Mouse (Mus musculus) intestine, embryonic 14.5 days (tissue): ENCODE data around the gene Kcnq1. TPM values are rescaled to one million over a fixed set of nuclear protein-coding genes. Genes with fewer than 3 reads are reported as not detected.

Source experiments
- ATAC-seq: fragments of 200-750 bp; cut with Nextera tagmentation; replicated peaks from 2 replicates; pipeline ENCODE4 v1.8.0; 2017; ENCODE audit warnings: low read depth, moderate number of reproducible peaks, moderate TSS enrichment, moderate library complexity; ENCODE audit not compliant: low FRiP score, low TSS enrichment
- DNase-seq: peaks from one replicate; pipeline ENCODE4 v3.0.0-alpha.2; 2018; ENCODE audit warnings: low spot score
- H3K27ac ChIP-seq: fragments of 300-500 bp; sonication (generic); 2 replicates; pipeline ENCODE4 v1.5.1; 2014; ENCODE audit warnings: low read depth, mild to moderate bottlenecking, control low read depth
- H3K27me3 ChIP-seq: fragments of 300-500 bp; sonication (generic); replicated peaks from 2 replicates; pipeline ENCODE4 v1.6.1; 2014; ENCODE audit warnings: low read length, control low read depth; ENCODE audit not compliant: control insufficient read depth, insufficient read depth
- H3K36me3 ChIP-seq: fragments of 300-500 bp; sonication (generic); 2 replicates; pipeline ENCODE4 v1.6.1; 2014; ENCODE audit warnings: low read length, control low read depth; ENCODE audit not compliant: control insufficient read depth, insufficient read depth
- H3K4me1 ChIP-seq: fragments of 300-500 bp; sonication (generic); replicated peaks from 2 replicates; pipeline ENCODE4 v1.6.1; 2014; ENCODE audit warnings: low read length, control low read depth, mixed read lengths; ENCODE audit not compliant: control insufficient read depth, insufficient read depth
- H3K4me2 ChIP-seq: fragments of 300-500 bp; sonication (generic); 2 replicates; pipeline ENCODE4 v1.6.1; 2014; ENCODE audit warnings: low read length
- H3K4me3 ChIP-seq: fragments of 300-500 bp; sonication (generic); 2 replicates; pipeline ENCODE4 v1.5.1; 2014; ENCODE audit warnings: low read depth, low read length, control low read depth, mixed read lengths
- H3K9ac ChIP-seq: fragments of 300-500 bp; sonication (generic); 2 replicates; pipeline ENCODE4 v1.6.1; 2014; ENCODE audit warnings: mild to moderate bottlenecking, low read length
- H3K9me3 ChIP-seq: fragments of 300-500 bp; sonication (generic); 2 replicates; pipeline ENCODE4 v1.6.1; 2016; ENCODE audit warnings: low read length, control low read depth; ENCODE audit not compliant: control insufficient read depth
- WGBS: fragments of 180-500 bp; shearing (Covaris S2); extraction: QIAGEN DNeasy Blood & Tissue Kit; methylation state at CpG from one replicate; pipeline ENCODE4 v1.1.7; 2014; 5-methylcytosine and 5-hydroxymethylcytosine counted together
- polyA plus RNA-seq: library from polyadenylated mRNA; unstranded; fragments of >200 nt; fragmentation: Nextera tagmentation; extraction: Ambion mirVana; gene quantifications from 2 replicates; pipeline ENCODE4 v1.2.1, GENCODE M21; 2014

The Kcnq1 gene
- polyA plus RNA-seq, 1 experiment from 2014 or later, result 5.3 TPM

GRCm38 (mm10) chr7:143313572-143314319, 207.6 kb downstream of the Kcnq1 start:
- H3K9me3 ChIP-seq, result no peaks in the 10 kb centered on the region
- peaks cover 36% of the 10 kb centered on the region for H3K4me1 ChIP-seq
- no peak overlapping the region for H3K4me2 ChIP-seq
- peak overlapping the region; percentile 52; the same call in 1 of the 2 replicates for H3K27ac ChIP-seq
- H3K4me3 ChIP-seq, result no peak overlapping the region
- no peaks in the 10 kb centered on the region for H3K36me3 ChIP-seq
- H3K27me3 ChIP-seq, result no peaks in the 10 kb centered on the region
- H3K9ac ChIP-seq, result no peak overlapping the region
- peak; percentile 80 for DNase-seq
- peak; percentile 64 for ATAC-seq
- WGBS, result 53% methylated on average over 11 of the region's 11 CpGs

- Histone ChIP-seq H3K4me1 (peaks cover 24% of the 10 kb centered on the region), H3K9me3 (no peaks in the 10 kb centered on the region), H3K4me2 (no peak overlapping the region), H3K9ac (no peak overlapping the region), H3K27me3 (no peaks in the 10 kb centered on the region), H3K27ac (no peak overlapping the region), H3K4me3 (no peak overlapping the region), H3K36me3 (no peaks in the 10 kb centered on the region)
- ATAC-seq (no peak), DNase-seq (no peak)
- 41% methylated on average over 5 of the region's 5 CpGs for WGBS
Measured at GRCm38 (mm10) chr7:143318512-143318911, 212.3 kb downstream of the Kcnq1 start.

GRCm38 (mm10) chr7:143320367-143320766, 214.2 kb downstream of the Kcnq1 start:
- DNase-seq (no peak), ATAC-seq (no peak)
- H3K4me3 ChIP-seq, result no peak overlapping the region
- 45% methylated on average over 8 of the region's 8 CpGs for WGBS
- no peak overlapping the region for H3K27ac ChIP-seq
- no peaks in the 10 kb centered on the region for H3K9me3 ChIP-seq
- H3K9ac ChIP-seq, result no peak overlapping the region
- H3K4me1 ChIP-seq, result peaks cover 9% of the 10 kb centered on the region
- H3K36me3 ChIP-seq, result no peaks in the 10 kb centered on the region
- no peaks in the 10 kb centered on the region for H3K27me3 ChIP-seq
- no peak overlapping the region for H3K4me2 ChIP-seq

GRCm38 (mm10) chr7:143325051-143325450, 218.9 kb downstream of the Kcnq1 start:
- Histone ChIP-seq H3K4me3 (no peak overlapping the region), H3K36me3 (no peaks in the 10 kb centered on the region), H3K9ac (no peak overlapping the region), H3K4me2 (no peak overlapping the region), H3K27me3 (no peaks in the 10 kb centered on the region), H3K9me3 (no peaks in the 10 kb centered on the region), H3K27ac (no peak overlapping the region), H3K4me1 (peaks cover 9% of the 10 kb centered on the region)
- DNase-seq (no peak), ATAC-seq (no peak)
- WGBS, result 57% methylated on average over 16 of the region's 16 CpGs

GRCm38 (mm10) chr7:143328185-143328915, 222.2 kb downstream of the Kcnq1 start:
- H3K4me2 ChIP-seq, result no peak overlapping the region
- no peak overlapping the region for H3K27ac ChIP-seq
- no peaks in the 10 kb centered on the region for H3K36me3 ChIP-seq
- H3K27me3 ChIP-seq, result no peaks in the 10 kb centered on the region
- WGBS, result 57% methylated on average over 18 of the region's 18 CpGs
- peaks cover 7% of the 10 kb centered on the region for H3K4me1 ChIP-seq
- no peak overlapping the region for H3K4me3 ChIP-seq
- H3K9me3 ChIP-seq, result no peaks in the 10 kb centered on the region
- no peak for DNase-seq
- H3K9ac ChIP-seq, result no peak overlapping the region
- ATAC-seq, result peak; percentile 54; the same call in 1 of the 2 replicates

GRCm38 (mm10) chr7:143329110-143329810, 223.1 kb downstream of the Kcnq1 start:
- no peaks in the 10 kb centered on the region for H3K27me3 ChIP-seq
- 82% methylated on average over 12 of the region's 14 CpGs for WGBS

GRCm38 (mm10) chr7:143333040-143333439, 226.9 kb downstream of the Kcnq1 start:
- Histone ChIP-seq H3K4me1 (peaks cover 15% of the 10 kb centered on the region), H3K27ac (peak overlapping the region; percentile 11; the same call in 1 of the 2 replicates), H3K9ac (no peak overlapping the region), H3K27me3 (no peaks in the 10 kb centered on the region), H3K9me3 (no peaks in the 10 kb centered on the region; the same call in 1 of the 2 replicates), H3K36me3 (no peaks in the 10 kb centered on the region), H3K4me3 (no peak overlapping the region), H3K4me2 (no peak overlapping the region)
- WGBS, result 33% methylated on average over 8 of the region's 8 CpGs
- DNase-seq, result no peak
- ATAC-seq, result no peak

More at GRCm38 (mm10) chr7:143329110-143329810, 223.1 kb downstream of the Kcnq1 start:
- no peaks in the 10 kb centered on the region for H3K9me3 ChIP-seq
- no peak overlapping the region for H3K9ac ChIP-seq
- H3K27ac ChIP-seq, result no peak overlapping the region
- no peak for ATAC-seq
- H3K4me2 ChIP-seq, result no peak overlapping the region
- DNase-seq, result no peak
- H3K4me1 ChIP-seq, result peaks cover 15% of the 10 kb centered on the region
- H3K36me3 ChIP-seq, result no peaks in the 10 kb centered on the region
- H3K4me3 ChIP-seq, result no peak overlapping the region

- Histone ChIP-seq H3K27ac (peak overlapping the region; percentile 11; the same call in 1 of the 2 replicates), H3K9ac (no peak overlapping the region), H3K36me3 (no peaks in the 10 kb centered on the region), H3K4me3 (no peak overlapping the region), H3K4me1 (peaks cover 13% of the 10 kb centered on the region), H3K4me2 (no peak overlapping the region), H3K9me3 (no peaks in the 10 kb centered on the region; the same call in 1 of the 2 replicates), H3K27me3 (no peaks in the 10 kb centered on the region)
- no peak for DNase-seq
- ATAC-seq, result no peak
- 22% methylated on average over 4 of the region's 4 CpGs for WGBS
Measured at GRCm38 (mm10) chr7:143333604-143334003, 227.4 kb downstream of the Kcnq1 start.
